ENCODE assay signal across 15 mouse cellular contexts in the genomic region with DNA sequence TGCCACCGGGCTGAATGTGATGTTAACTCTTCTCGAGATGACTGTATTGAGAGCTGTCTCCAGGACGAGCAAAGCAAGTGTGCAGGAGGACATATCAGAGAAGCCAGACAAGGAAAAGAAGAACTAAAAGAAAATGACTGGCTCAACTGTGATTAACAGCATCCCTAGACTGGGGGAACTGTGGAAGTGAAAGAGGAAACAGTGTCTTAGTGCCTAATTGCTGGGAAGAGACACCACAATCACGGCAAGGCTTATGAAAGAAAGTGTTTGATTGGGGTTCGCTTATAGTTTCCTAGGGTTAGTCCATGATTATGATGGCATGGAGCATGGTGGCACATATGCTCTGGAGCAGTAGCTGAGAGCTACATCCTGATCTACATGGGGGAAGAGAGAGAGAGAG.
"Had no signal": no experiment of that assay in that cellular context is flagged by ENCODE, and none has a peak within 500 bp of the region (broad histone marks: within the 10 kb centered on the region; RNA-seq: fewer than 3 reads in every experiment).

No protein-coding gene starts in this region.

- ATAC-seq: midbrain, embryonic 15.5 days had no signal

- H3K4me3 ChIP-seq: layer of hippocampus, adult 2 months; left cerebral cortex, adult 2 months; liver, embryonic 13.5 days; midbrain, embryonic 15.5 days; myocyte; neural tube, embryonic 13.5 days had no signal

- H3K27ac ChIP-seq: kidney, postnatal 0 days; layer of hippocampus, adult 2 months; left cerebral cortex, adult 2 months; liver, embryonic 13.5 days; midbrain, embryonic 15.5 days; neural tube, embryonic 13.5 days had no signal

- DNase-seq: kidney, adult 2 months; kidney, postnatal 25 days; layer of hippocampus, adult 9-11 months; liver, embryonic 13.5 days; lung, adult 2 months; lung, postnatal 14 days; lung, postnatal 4 days; thymus, adult 18-20 months; thymus, postnatal 4 days had no signal

- H3K4me1 ChIP-seq: liver, embryonic 13.5 days; midbrain, embryonic 15.5 days; neural tube, embryonic 13.5 days had no signal
